Mouse (Mus musculus) kidney, adult 8-10 months (tissue): ENCODE results near the gene Pfkfb4.

Experiments
- DNase-seq, 2 experiments: peaks; one replicate each; pipeline ENCODE4 v3.0.0; 2022

Pfkfb4 gene

GRCm38 (mm10) chr9:108996411-108996810, 4.8 kb downstream of the Pfkfb4 start:
- DNase-seq = peak; percentile 78 to 83

GRCm38 (mm10) chr9:108998287-108999166, 6.9 kb downstream of the Pfkfb4 start:
- DNase-seq = no peak

GRCm38 (mm10) chr9:108999167-108999526, 7.6 kb downstream of the Pfkfb4 start:
- DNase-seq = no peak

- DNase-seq = peak in 1 of 2 experiments; percentile 72
Measured at GRCm38 (mm10) chr9:109000726-109001125, 9.1 kb downstream of the Pfkfb4 start.

- DNase-seq = peak in 1 of 2 experiments; percentile 61
Measured at GRCm38 (mm10) chr9:109003201-109003600, 11.6 kb downstream of the Pfkfb4 start.

GRCm38 (mm10) chr9:109007025-109007780, 15.6 kb downstream of the Pfkfb4 start:
- no peak for DNase-seq

- DNase-seq = no peak
Measured at GRCm38 (mm10) chr9:109008081-109008480, 16.5 kb downstream of the Pfkfb4 start.

GRCm38 (mm10) chr9:109008994-109009635, 17.5 kb downstream of the Pfkfb4 start:
- no peak for DNase-seq

- DNase-seq = no peak
Measured at GRCm38 (mm10) chr9:109009636-109010315, 18.2 kb downstream of the Pfkfb4 start.

- no peak for DNase-seq
Measured at GRCm38 (mm10) chr9:109010316-109010690, 18.7 kb downstream of the Pfkfb4 start.

GRCm38 (mm10) chr9:109015397-109015796, 23.8 kb downstream of the Pfkfb4 start:
- DNase-seq = no peak

- no peak for DNase-seq
Measured at GRCm38 (mm10) chr9:109016973-109017604, 25.5 kb downstream of the Pfkfb4 start.

GRCm38 (mm10) chr9:109021428-109021827, 29.9 kb downstream of the Pfkfb4 start:
- no peak for DNase-seq

GRCm38 (mm10) chr9:109022866-109023685, 31.5 kb downstream of the Pfkfb4 start:
- DNase-seq = no peak

GRCm38 (mm10) chr9:109027521-109027920, 35.9 kb downstream of the Pfkfb4 start:
- no peak for DNase-seq

GRCm38 (mm10) chr9:109028421-109028820, 36.8 kb downstream of the Pfkfb4 start:
- no peak for DNase-seq

- DNase-seq = no peak
Measured at GRCm38 (mm10) chr9:109028919-109029318, 37.3 kb downstream of the Pfkfb4 start.

- no peak for DNase-seq
Measured at GRCm38 (mm10) chr9:109030312-109030711, 38.7 kb downstream of the Pfkfb4 start.

GRCm38 (mm10) chr9:109031001-109031400, 39.4 kb downstream of the Pfkfb4 start:
- DNase-seq = no peak

GRCm38 (mm10) chr9:109031686-109032085, 40.1 kb downstream of the Pfkfb4 start:
- no peak for DNase-seq

- no peak for DNase-seq
Measured at GRCm38 (mm10) chr9:109032435-109032834, 40.9 kb downstream of the Pfkfb4 start.
